Mouse (Mus musculus) left cerebral cortex, postnatal 25 days (tissue): ENCODE data around the gene Gm10226. TPM values are rescaled to one million over a fixed set of nuclear protein-coding genes. Genes with fewer than 3 reads are reported as not detected.
"Not testable (repeated sequence)": the region's sequence is repeated elsewhere in the genome, so short reads cannot be mapped to it uniquely, and the experiment has no call there.

Experiments
- DNase-seq, 2 experiments: peaks; one replicate each; pipeline ENCODE4 v3.0.0; 2022; ENCODE audit warnings: low spot score in 2 of 2, mixed read lengths in 1 of 2
- intact Hi-C: fragments of 180-260 bp; cut with DNase I; formaldehyde crosslinking; loops from one replicate; pipeline ENCODE4 v1.15.1; 2025
- total RNA-seq, 2 experiments: library from RNA; stranded (reverse); gene quantifications; 2 replicates each; pipeline ENCODE4 v1.2.3; 2021

Gm10226 gene
- 1 to 10 TPM; 5.2 to 5.4 TPM for total RNA-seq

GRCm38 (mm10) chr17:21691560-21691959, at the start of gene Gm10226:
TSS of gene Gm10226 (plus strand) at chr17:21691860.
- intact Hi-C loops: no loop called here
- DNase-seq: no peak

- no peak for DNase-seq
- intact Hi-C loops: loop anchor here (1.0 kb wide), 1 partner anchor 31 kb away; no protein-coding TSS in a partner anchor
Observed at GRCm38 (mm10) chr17:21648791-21649190, 42.9 kb upstream of the Gm10226 start.

GRCm38 (mm10) chr17:21649936-21650335, 41.7 kb upstream of the Gm10226 start:
- DNase-seq: peak; percentile 2 to 11
- intact Hi-C loops: no loop called here

GRCm38 (mm10) chr17:21650364-21650907, 41.2 kb upstream of the Gm10226 start, which contains the start of gene Zfp983:
TSS of gene Zfp983 (plus strand) at chr17:21650624.
- peak; percentile 62 to 82 for DNase-seq

GRCm38 (mm10) chr17:21678826-21679225, 12.8 kb upstream of the Gm10226 start:
- intact Hi-C loops: loop anchor here (1.0 kb wide), 1 partner anchor 31 kb away; no protein-coding TSS in a partner anchor
- not testable (repeated sequence) for DNase-seq

More at GRCm38 (mm10) chr17:21650364-21650907, 41.2 kb upstream of the Gm10226 start, which contains the start of gene Zfp983:
- intact Hi-C loops: not testable (repeated sequence)

GRCm38 (mm10) chr17:21679273-21680018, 12.2 kb upstream of the Gm10226 start:
- intact Hi-C loops: loop anchor here (1.0 kb wide), 1 partner anchor 31 kb away; no protein-coding TSS in a partner anchor

GRCm38 (mm10) chr17:21680019-21680376, 11.7 kb upstream of the Gm10226 start:
- intact Hi-C loops: not testable (repeated sequence)

More at GRCm38 (mm10) chr17:21679273-21680018, 12.2 kb upstream of the Gm10226 start:
- DNase-seq: peak; percentile 72 to 91

GRCm38 (mm10) chr17:21693342-21693741, 1.7 kb downstream of the Gm10226 start:
- DNase-seq: no peak
- intact Hi-C loops: no loop called here

More at GRCm38 (mm10) chr17:21680019-21680376, 11.7 kb upstream of the Gm10226 start:
- DNase-seq: not testable (repeated sequence)

- intact Hi-C loops: no loop called here
- DNase-seq: no peak
Observed at GRCm38 (mm10) chr17:21696073-21696472, 4.4 kb downstream of the Gm10226 start.

GRCm38 (mm10) chr17:21702281-21703240, 10.9 kb downstream of the Gm10226 start:
- intact Hi-C loops: no loop called here

GRCm38 (mm10) chr17:21703414-21703813, 11.8 kb downstream of the Gm10226 start:
- no peak for DNase-seq
- intact Hi-C loops: no loop called here

More at GRCm38 (mm10) chr17:21702281-21703240, 10.9 kb downstream of the Gm10226 start:
- DNase-seq: no peak

GRCm38 (mm10) chr17:21707343-21707996, 15.8 kb downstream of the Gm10226 start, which contains the start of gene Zfp760:
TSS of gene Zfp760 (plus strand) at chr17:21707741.
- DNase-seq: peak; percentile 78 to 92
- intact Hi-C loops: loop anchor here (2.0 kb wide), 1 partner anchor 25 kb away; no protein-coding TSS in a partner anchor

- DNase-seq: no peak
- intact Hi-C loops: no loop called here
Observed at GRCm38 (mm10) chr17:21708401-21708800, 16.7 kb downstream of the Gm10226 start.

- intact Hi-C loops, DNase-seq: not testable (repeated sequence)
Observed at GRCm38 (mm10) chr17:21730495-21730894, 38.8 kb downstream of the Gm10226 start, which contains the start of gene Zfp229. TSS of gene Zfp229 (plus strand) at chr17:21730795.

- intact Hi-C loops: loop anchor here (2.0 kb wide), 1 partner anchor 26 kb away; the partner anchor contains the start of gene Zfp760
- no peak for DNase-seq
Observed at GRCm38 (mm10) chr17:21733049-21733448, 41.4 kb downstream of the Gm10226 start.

GRCm38 (mm10) chr17:21733529-21734031, 41.9 kb downstream of the Gm10226 start:
- intact Hi-C loops: loop anchor here (2.0 kb wide), 1 partner anchor 27 kb away; the partner anchor contains the start of gene Zfp760
- peak; percentile 54 to 61 for DNase-seq
